Mouse (Mus musculus) megakaryocyte progenitor cell, adult 5-6 weeks (primary cell): ENCODE results near the gene Gm8764. TPM values are rescaled to one million over a fixed set of nuclear protein-coding genes. Genes with fewer than 3 reads are reported as not detected.
"Not testable (repeated sequence)": the region's sequence is repeated elsewhere in the genome, so short reads cannot be mapped to it uniquely, and the experiment has no call there.

Source experiments
- ATAC-seq: replicated peaks from 2 replicates; pipeline ENCODE4 v1.8.0; 2016; ENCODE audit warnings: mild to moderate bottlenecking, moderate TSS enrichment, inconsistent platforms; ENCODE audit not compliant: poor library complexity
- total RNA-seq, 2 experiments: library from RNA; stranded (forward) in 1 of 2; stranded (reverse) in 1 of 2; fragments of 157-497, 149-512 nt in 1 of 2; fragments of 200-1000 nt in 1 of 2; gene quantifications; 2 replicates each; pipeline versions ENCODE4 v1.2.3 to v1.2.4; 2015 to 2017

Gm8764 gene
- total RNA-seq (2015), result not detected in 2 replicates
- total RNA-seq (2017), result not detected in 2 replicates

GRCm38 (mm10) chr10:104159706-104160105 lies at the start of gene Gm8764:
Gene Gm8764 (plus strand): TSS chr10:104160006.
- not testable (repeated sequence) for ATAC-seq

DNA sequence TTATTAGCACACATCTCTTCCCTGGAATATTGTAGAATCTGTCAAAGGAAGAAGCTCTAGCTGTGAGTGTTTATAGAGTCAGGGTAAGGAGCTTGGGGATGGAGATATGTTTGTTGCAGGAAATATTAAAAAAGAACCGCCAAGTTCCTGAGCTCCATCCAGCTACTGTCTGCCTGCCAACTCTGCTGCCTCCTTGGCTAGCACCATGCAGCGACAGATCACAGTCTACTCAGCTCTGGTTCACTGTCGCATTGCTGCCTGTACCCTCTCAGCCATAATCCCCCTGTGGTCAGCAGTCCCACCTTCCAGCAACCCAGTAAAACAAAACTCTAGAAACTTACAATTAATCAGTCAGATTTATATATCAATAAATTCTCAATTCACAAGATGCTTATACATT lies 49.8 kb upstream of the Gm8764 start:
- ATAC-seq, result no peak

GRCm38 (mm10) chr10:104118312-104118711 lies 41.5 kb upstream of the Gm8764 start:
- no peak for ATAC-seq

GRCm38 (mm10) chr10:104142687-104143086 lies 17.1 kb upstream of the Gm8764 start, which contains the start of gene Gm21293:
Gene Gm21293 (plus strand): TSS chr10:104142987.
- ATAC-seq, result not testable (repeated sequence)

- not testable (repeated sequence) for ATAC-seq
These were observed 8.6 kb upstream of the Gm8764 start, which contains the start of gene Gm6763 for GRCm38 (mm10) chr10:104151197-104151596. Gene Gm6763 (plus strand): TSS chr10:104151497.

GRCm38 (mm10) chr10:104168215-104168614 lies 8.4 kb downstream of the Gm8764 start, which contains the start of gene Gm21304:
Gene Gm21304 (plus strand): TSS chr10:104168515.
- ATAC-seq, result not testable (repeated sequence)

DNA sequence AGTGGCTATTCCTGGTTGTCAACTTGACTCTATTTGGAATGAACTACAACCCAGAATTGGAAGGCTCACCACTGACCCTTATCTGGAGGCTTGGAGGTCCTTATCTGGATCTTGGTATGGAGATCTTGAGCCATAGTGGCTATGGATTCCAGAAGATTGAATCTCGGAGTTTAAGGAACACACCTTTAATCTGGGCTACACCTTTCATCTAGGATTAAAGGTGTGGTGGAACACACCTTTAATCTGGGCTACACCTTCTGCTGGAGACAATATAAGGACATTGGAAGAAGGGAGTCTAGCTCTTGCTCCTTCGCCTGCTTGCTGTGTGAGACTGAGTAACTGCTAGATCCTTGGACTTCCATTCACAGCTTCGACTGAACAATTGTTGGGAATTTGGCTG lies 16.9 kb downstream of the Gm8764 start, which contains the start of gene Gm21312:
Gene Gm21312, plus strand, starts transcription at position 301 of the 400 bp plus-strand sequence.
- ATAC-seq, result not testable (repeated sequence)

DNA sequence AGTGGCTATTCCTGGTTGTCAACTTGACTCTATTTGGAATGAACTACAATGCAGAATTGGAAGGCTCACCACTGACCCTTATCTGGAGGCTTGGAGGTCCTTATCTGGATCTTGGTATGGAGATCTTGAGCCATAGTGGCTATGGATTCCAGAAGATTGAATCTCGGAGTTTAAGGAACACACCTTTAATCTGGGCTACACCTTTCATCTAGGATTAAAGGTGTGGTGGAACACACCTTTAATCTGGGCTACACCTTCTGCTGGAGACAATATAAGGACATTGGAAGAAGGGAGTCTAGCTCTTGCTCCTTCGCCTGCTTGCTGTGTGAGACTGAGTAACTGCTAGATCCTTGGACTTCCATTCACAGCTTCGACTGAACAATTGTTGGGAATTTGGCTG lies 25.4 kb downstream of the Gm8764 start, which contains the start of gene Gm20765:
Gene Gm20765, plus strand, starts transcription at position 301 of the 400 bp plus-strand sequence.
- ATAC-seq, result not testable (repeated sequence)

DNA sequence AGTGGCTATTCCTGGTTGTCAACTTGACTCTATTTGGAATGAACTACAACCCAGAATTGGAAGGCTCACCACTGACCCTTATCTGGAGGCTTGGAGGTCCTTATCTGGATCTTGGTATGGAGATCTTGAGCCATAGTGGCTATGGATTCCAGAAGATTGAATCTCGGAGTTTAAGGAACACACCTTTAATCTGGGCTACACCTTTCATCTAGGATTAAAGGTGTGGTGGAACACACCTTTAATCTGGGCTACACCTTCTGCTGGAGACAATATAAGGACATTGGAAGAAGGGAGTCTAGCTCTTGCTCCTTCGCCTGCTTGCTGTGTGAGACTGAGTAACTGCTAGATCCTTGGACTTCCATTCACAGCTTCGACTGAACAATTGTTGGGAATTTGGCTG lies 33.9 kb downstream of the Gm8764 start, which contains the start of gene Gm4340:
Gene Gm4340, plus strand, starts transcription at position 301 of the 400 bp plus-strand sequence.
- not testable (repeated sequence) for ATAC-seq

GRCm38 (mm10) chr10:104209655-104210054 lies 49.8 kb downstream of the Gm8764 start:
- no peak for ATAC-seq

DNA sequence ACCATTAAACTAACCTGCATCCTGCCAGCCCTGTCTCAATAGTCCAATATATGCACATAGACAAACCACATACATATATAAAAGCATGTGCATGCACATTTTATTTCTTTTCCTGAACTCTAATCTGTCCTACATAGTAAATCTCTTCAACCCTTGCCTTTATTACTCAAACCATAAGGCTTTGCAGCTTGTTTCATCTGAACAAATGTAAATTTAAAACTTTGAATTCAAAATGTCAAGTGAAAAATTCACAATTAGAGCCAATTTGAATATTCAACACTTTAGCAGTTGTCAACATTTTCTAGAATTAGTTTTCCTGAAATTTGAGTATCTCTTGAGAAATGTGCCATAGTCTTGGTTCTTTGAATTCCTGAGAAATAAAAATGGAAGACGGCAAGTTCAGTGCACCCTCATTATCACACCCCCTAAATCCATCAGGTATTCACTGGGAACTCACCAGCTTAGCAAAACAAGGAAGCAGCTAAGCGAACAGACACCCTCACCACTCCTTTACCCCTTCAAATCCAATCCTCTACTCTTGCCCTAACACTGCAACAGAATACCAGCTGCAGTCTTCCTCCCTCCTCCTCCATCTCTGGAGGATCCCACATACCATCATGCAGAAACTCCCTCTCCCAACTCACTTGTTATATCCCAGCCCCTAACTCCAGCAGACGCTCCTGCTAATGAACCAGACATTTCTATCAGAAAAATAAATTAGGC lies 50.6 kb downstream of the Gm8764 start:
- ATAC-seq, result no peak

Other genes starting within 250 kb of the Gm8764 start
- gene Gm21293, start 17.0 kb upstream of the Gm8764 start, total RNA-seq (2015), result not detected in 2 replicates
- not detected in 2 replicates for gene Gm21293, start 17.0 kb upstream of the Gm8764 start, total RNA-seq (2017)
- not detected in 2 replicates for gene Gm6763, start 8.5 kb upstream of the Gm8764 start, total RNA-seq (2015)
- gene Gm6763, start 8.5 kb upstream of the Gm8764 start, total RNA-seq (2017), result not detected in 2 replicates
- gene Gm21304, start 8.5 kb downstream of the Gm8764 start, total RNA-seq (2015), result not detected in 2 replicates
- not detected in 2 replicates for gene Gm21304, start 8.5 kb downstream of the Gm8764 start, total RNA-seq (2017)
- not detected in 2 replicates for gene Gm21312, start 17.0 kb downstream of the Gm8764 start, total RNA-seq (2015)
- gene Gm21312, start 17.0 kb downstream of the Gm8764 start, total RNA-seq (2017), result not detected in 2 replicates
- gene Gm20765, start 25.5 kb downstream of the Gm8764 start, total RNA-seq (2015), result not detected in 2 replicates
- gene Gm20765, start 25.5 kb downstream of the Gm8764 start, total RNA-seq (2017), result not detected in 2 replicates
- not detected in 2 replicates for gene Gm4340, start 34.0 kb downstream of the Gm8764 start, total RNA-seq (2015)
- gene Gm4340, start 34.0 kb downstream of the Gm8764 start, total RNA-seq (2017), result not detected in 2 replicates